Mouse (Mus musculus): ENCODE measurements around the gene Phka1. TPM values are rescaled to one million over a fixed set of nuclear protein-coding genes. Genes with fewer than 3 reads are reported as not detected.
A peak's percentile ranks its signal among the peaks of the same experiment; 100 is the strongest.
"Not testable (repeated sequence)": the region's sequence is repeated elsewhere in the genome, so short reads cannot be mapped to it uniquely, and the experiment has no call there.

Phka1 gene
- polyA plus RNA-seq (2015; fragmentation: Nextera tagmentation; extraction: Ambion mirVana): 4.1 and 4.8 TPM in 2 replicates

GRCm38 (mm10) chrX:102643823-102644572, at the start of gene Phka1:
Gene Phka1 (minus strand): TSS chrX:102644246.
- 17% methylated on average over 60 of the region's 60 CpGs for WGBS

GRCm38 (mm10) chrX:102689252-102689651, 45.2 kb upstream of the Phka1 start:
- not testable (repeated sequence) for H3K4me2 ChIP-seq (replicated peaks); H3K36me3 ChIP-seq; H3K27ac ChIP-seq (replicated peaks); H3K9ac ChIP-seq (replicated peaks); H3K9me3 ChIP-seq; H3K4me1 ChIP-seq; H3K4me3 ChIP-seq; H3K27me3 ChIP-seq
- WGBS: 14% methylated on average over 4 of the region's 4 CpGs
- peak; percentile 75 for ATAC-seq (replicated peaks)

More at GRCm38 (mm10) chrX:102643823-102644572, at the start of gene Phka1:
- H3K27ac ChIP-seq (replicated peaks): no peak within 1 kb of the TSS
- peak within 1 kb of the TSS; percentile 55 for H3K9ac ChIP-seq (replicated peaks)
- H3K4me3 ChIP-seq: peak within 1 kb of the TSS; percentile 55
- H3K4me1 ChIP-seq: peaks cover 6% of the 10 kb centered on the region; the same call in 1 of the 2 replicates
- H3K9me3 ChIP-seq: no peaks in the 10 kb centered on the region
- peaks cover 3% of the 10 kb centered on the region; the same call in 1 of the 2 replicates for H3K27me3 ChIP-seq
- peak; percentile 92 for ATAC-seq (replicated peaks)
- H3K36me3 ChIP-seq: no peaks in the 10 kb centered on the region
- peak within 1 kb of the TSS; percentile 63 for H3K4me2 ChIP-seq (replicated peaks)

- H3K27ac ChIP-seq (replicated peaks); H3K9ac ChIP-seq (replicated peaks); H3K9me3 ChIP-seq; H3K4me1 ChIP-seq; H3K27me3 ChIP-seq; H3K36me3 ChIP-seq; H3K4me3 ChIP-seq; H3K4me2 ChIP-seq (replicated peaks); ATAC-seq (replicated peaks): not testable (repeated sequence)
- 85% methylated on average over 5 of the region's 5 CpGs for WGBS
Observed at GRCm38 (mm10) chrX:102686872-102687271, 42.8 kb upstream of the Phka1 start, which contains the start of gene Gm3880. Gene Gm3880 (minus strand): TSS chrX:102686972.

GRCm38 (mm10) chrX:102684706-102685105, 40.7 kb upstream of the Phka1 start:
- not testable (repeated sequence) for H3K9ac ChIP-seq (replicated peaks); H3K27me3 ChIP-seq; H3K4me1 ChIP-seq; ATAC-seq (replicated peaks); H3K4me2 ChIP-seq (replicated peaks); H3K27ac ChIP-seq (replicated peaks); H3K36me3 ChIP-seq; H3K9me3 ChIP-seq; H3K4me3 ChIP-seq
- 35% methylated on average over 3 of the region's 3 CpGs for WGBS

- no peak for ATAC-seq (replicated peaks)
- Histone ChIP-seq H3K4me3 (no peak overlapping the region), H3K27me3 (no peaks in the 10 kb centered on the region), H3K4me1 (no peaks in the 10 kb centered on the region), H3K9me3 (no peaks in the 10 kb centered on the region), H3K4me2 (replicated peaks) (no peak overlapping the region), H3K9ac (replicated peaks) (no peak overlapping the region), H3K27ac (replicated peaks) (no peak overlapping the region), H3K36me3 (no peaks in the 10 kb centered on the region)
- WGBS: 84% methylated on average over 2 of the region's 2 CpGs
Observed at GRCm38 (mm10) chrX:102666641-102667040, 22.6 kb upstream of the Phka1 start.

GRCm38 (mm10) chrX:102660712-102661111, 16.7 kb upstream of the Phka1 start:
- no peak overlapping the region for H3K27ac ChIP-seq (replicated peaks)
- no peak overlapping the region for H3K4me2 ChIP-seq (replicated peaks)
- no peak for ATAC-seq (replicated peaks)
- H3K9me3 ChIP-seq: no peaks in the 10 kb centered on the region
- H3K4me1 ChIP-seq: no peaks in the 10 kb centered on the region
- 11% methylated on average over 3 of the region's 3 CpGs for WGBS
- H3K36me3 ChIP-seq: no peaks in the 10 kb centered on the region
- H3K4me3 ChIP-seq: no peak overlapping the region
- no peaks in the 10 kb centered on the region for H3K27me3 ChIP-seq
- no peak overlapping the region for H3K9ac ChIP-seq (replicated peaks)

- no peaks in the 10 kb centered on the region for H3K9me3 ChIP-seq
- no peak overlapping the region for H3K4me2 ChIP-seq (replicated peaks)
- WGBS: 93% methylated on average over 1 of the region's 1 CpGs
- H3K27me3 ChIP-seq: peaks cover 3% of the 10 kb centered on the region; the same call in 1 of the 2 replicates
- H3K4me1 ChIP-seq: peaks cover 6% of the 10 kb centered on the region; the same call in 1 of the 2 replicates
- no peaks in the 10 kb centered on the region for H3K36me3 ChIP-seq
- no peak overlapping the region for H3K27ac ChIP-seq (replicated peaks)
- H3K4me3 ChIP-seq: no peak overlapping the region
- no peak for ATAC-seq (replicated peaks)
- H3K9ac ChIP-seq (replicated peaks): no peak overlapping the region
Observed at GRCm38 (mm10) chrX:102645691-102646090, 1.6 kb upstream of the Phka1 start.

- 48% methylated on average over 6 of the region's 6 CpGs for whole genome bisulfite sequencing
- Histone ChIP-seq H3K9me3 (no peaks in the 10 kb centered on the region), H3K27ac (replicated peaks) (no peak overlapping the region), H3K36me3 (no peaks in the 10 kb centered on the region), H3K4me1 (peaks cover 6% of the 10 kb centered on the region; the same call in 1 of the 2 replicates), H3K27me3 (peaks cover 3% of the 10 kb centered on the region; the same call in 1 of the 2 replicates), H3K4me3 (no peak overlapping the region), H3K9ac (replicated peaks) (0 out of 2 replicates have a peak overlapping the region, but pooled peaks have one; percentile 55), H3K4me2 (replicated peaks) (peak overlapping the region; percentile 63)
- no peak for ATAC-seq (replicated peaks)
Observed at GRCm38 (mm10) chrX:102645146-102645545, 1.1 kb upstream of the Phka1 start.

GRCm38 (mm10) chrX:102644573-102644951, 516 bp upstream of the Phka1 start:
- WGBS: 22% methylated on average over 8 of the region's 8 CpGs
- peak overlapping the region; percentile 63 for H3K4me2 ChIP-seq (replicated peaks)
- peak; percentile 60 for ATAC-seq (replicated peaks)
- peak overlapping the region; percentile 55 for H3K4me3 ChIP-seq
- peak overlapping the region; percentile 55 for H3K9ac ChIP-seq (replicated peaks)
- peaks cover 6% of the 10 kb centered on the region; the same call in 1 of the 2 replicates for H3K4me1 ChIP-seq
- H3K9me3 ChIP-seq: no peaks in the 10 kb centered on the region
- no peak overlapping the region for H3K27ac ChIP-seq (replicated peaks)
- H3K27me3 ChIP-seq: peaks cover 3% of the 10 kb centered on the region; the same call in 1 of the 2 replicates
- no peaks in the 10 kb centered on the region for H3K36me3 ChIP-seq

GRCm38 (mm10) chrX:102601269-102601668, 42.8 kb downstream of the Phka1 start:
- no peaks in the 10 kb centered on the region for H3K9me3 ChIP-seq
- H3K27me3 ChIP-seq: 0 out of 2 replicates have a peak, but pooled peaks cover 3% of the 10 kb centered on the region
- no peaks in the 10 kb centered on the region for H3K4me1 ChIP-seq
- WGBS: 80% methylated on average over 2 of the region's 2 CpGs
- no peak overlapping the region for H3K4me3 ChIP-seq
- no peaks in the 10 kb centered on the region for H3K36me3 ChIP-seq
- no peak overlapping the region for H3K4me2 ChIP-seq (replicated peaks)
- no peak for ATAC-seq (replicated peaks)
- H3K27ac ChIP-seq (replicated peaks): no peak overlapping the region
- H3K9ac ChIP-seq (replicated peaks): no peak overlapping the region

GRCm38 (mm10) chrX:102588560-102588959, 55.5 kb downstream of the Phka1 start:
- Histone ChIP-seq H3K4me2 (replicated peaks) (no peak overlapping the region), H3K27me3 (no peaks in the 10 kb centered on the region), H3K9me3 (no peaks in the 10 kb centered on the region), H3K27ac (replicated peaks) (no peak overlapping the region), H3K9ac (replicated peaks) (no peak overlapping the region), H3K36me3 (no peaks in the 10 kb centered on the region), H3K4me3 (no peak overlapping the region), H3K4me1 (no peaks in the 10 kb centered on the region)
- WGBS: 30% methylated on average over 1 of the region's 1 CpGs
- ATAC-seq (replicated peaks): no peak

GRCm38 (mm10) chrX:102571186-102571585, 72.9 kb downstream of the Phka1 start:
- ATAC-seq (replicated peaks): no peak
- no peaks in the 10 kb centered on the region for H3K4me1 ChIP-seq
- WGBS: 37% methylated on average over 1 of the region's 1 CpGs
- H3K27me3 ChIP-seq: no peaks in the 10 kb centered on the region
- no peaks in the 10 kb centered on the region for H3K9me3 ChIP-seq
- H3K36me3 ChIP-seq: no peaks in the 10 kb centered on the region
- no peak overlapping the region for H3K27ac ChIP-seq (replicated peaks)
- H3K4me3 ChIP-seq: no peak overlapping the region
- H3K4me2 ChIP-seq (replicated peaks): no peak overlapping the region
- H3K9ac ChIP-seq (replicated peaks): no peak overlapping the region
